Mouse (Mus musculus) thymus, adult 2 months (tissue): ENCODE measurements at regions not wholly inside any gene's neighbourhood (a gene's known extent, or its start where the extent isn't known, plus 50 kb on each side); places are given as distances from the start of the nearest gene placed in this dataset.

Experiments used
- CTCF ChIP-seq: fragments of 200-500 bp; IDR thresholded peaks from 2 replicates; pipeline ENCODE4 v1.5.1; 2012; ENCODE audit warnings: mild to moderate bottlenecking, control low read depth, low read length, moderate library complexity, borderline replicate concordance; ENCODE audit not compliant: control insufficient read depth, poor library complexity, insufficient read depth; ENCODE audit errors: extremely low read depth
- POLR2A ChIP-seq: fragments of 200-500 bp; IDR thresholded peaks from 2 replicates; pipeline ENCODE4 v1.6.1; 2012; ENCODE audit warnings: mild to moderate bottlenecking, low read length, control low read depth, moderate library complexity; ENCODE audit not compliant: control insufficient read depth, poor library complexity, insufficient read depth; ENCODE audit errors: extremely low read depth

DNA sequence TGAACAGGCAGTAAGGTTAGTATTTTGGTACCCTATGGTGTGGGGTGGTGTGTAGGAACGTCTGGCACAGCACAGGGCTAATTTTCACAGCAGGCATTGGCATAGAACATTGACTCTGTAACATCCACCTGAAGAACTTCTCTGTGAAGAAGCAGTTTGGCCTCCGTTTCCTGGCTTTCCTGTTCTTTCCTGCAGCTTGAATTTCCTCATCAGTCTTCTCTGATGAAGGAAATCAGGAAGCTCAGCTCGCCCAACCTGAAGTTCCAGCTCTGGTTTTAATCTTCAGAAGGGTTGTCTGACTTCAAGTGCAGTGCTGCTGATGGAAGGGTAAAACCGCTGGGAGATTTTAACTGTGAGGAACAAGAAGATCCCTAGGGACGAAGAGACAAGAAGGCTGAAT, 131.5 kb upstream of the Arhgap28 start:
- no peak for TF ChIP-seq CTCF
- TF ChIP-seq POLR2A: no peak
